Mouse (Mus musculus): ENCODE results near the gene Gsdma. TPM values are rescaled to one million over a fixed set of nuclear protein-coding genes. Genes with fewer than 3 reads are reported as not detected.
A peak's percentile ranks its signal among the peaks of the same experiment; 100 is the strongest.
"Not testable (repeated sequence)": the region's sequence is repeated elsewhere in the genome, so short reads cannot be mapped to it uniquely, and the experiment has no call there.

Gene Gsdma
- total and polyA plus RNA-seq, 3 experiments = 0.62 to 1.2 TPM; not detected in 1

GRCm38 (mm10) chr11:98680595-98680994 lies 16.4 kb downstream of the Gsdma start:
- H3K9ac ChIP-seq (ENCODE audit: control insufficient read depth, low read depth, low read length, poor library complexity, severe bottlenecking); H3K27me3 ChIP-seq (ENCODE audit: control insufficient read depth in 1 of 2, insufficient read depth in 2 of 2, low read length in 2 of 2); H3K27ac ChIP-seq (ENCODE audit: control insufficient read depth, low read depth, low read length); H3K9me3 ChIP-seq (replicated peaks; ENCODE audit: insufficient read depth, low read length); DNase-seq (ENCODE audit: low read depth, low spot score); H3K4me3 ChIP-seq (ENCODE audit: control insufficient read depth in 1 of 2, insufficient read depth in 1 of 2, low read depth in 2 of 2, low read length in 2 of 2): not testable (repeated sequence)
- Histone ChIP-seq H3K4me1 (ENCODE audit: control insufficient read depth in 1 of 2, insufficient read depth in 2 of 2, low read length in 2 of 2) (peaks cover 7 to 25% of the 10 kb centered on the region in 2 experiments), H3K79me2 (ENCODE audit: control insufficient read depth, insufficient read depth, low read length, poor library complexity) (peaks cover 30% of the 10 kb centered on the region), H3K36me3 (ENCODE audit: control insufficient read depth in 1 of 2, insufficient read depth in 2 of 2, low read length in 2 of 2) (peaks cover 3 to 29% of the 10 kb centered on the region in 2 experiments; a peak in 3 of 4 replicates)
- TF ChIP-seq ZNF384 (IDR thresholded peaks at IDR 0.05; ENCODE audit: low read depth, low read length) = peak; percentile 36; the same call in 1 of the 2 replicates

GRCm38 (mm10) chr11:98681186-98681585 lies 17.0 kb downstream of the Gsdma start:
- peaks cover 4 to 25% of the 10 kb centered on the region in 2 experiments for H3K36me3 ChIP-seq (ENCODE audit: control insufficient read depth in 1 of 2, insufficient read depth in 2 of 2, low read length in 2 of 2)
- no peaks in the 10 kb centered on the region for H3K9me3 ChIP-seq (replicated peaks; ENCODE audit: insufficient read depth, low read length)
- peak overlapping the region in 1 of 2 experiments; percentile 59; a peak in 1 of 4 replicates for H3K4me3 ChIP-seq (ENCODE audit: control insufficient read depth in 1 of 2, insufficient read depth in 1 of 2, low read depth in 2 of 2, low read length in 2 of 2)
- H3K4me1 ChIP-seq (ENCODE audit: control insufficient read depth in 1 of 2, insufficient read depth in 2 of 2, low read length in 2 of 2) = peaks cover 3 to 19% of the 10 kb centered on the region in 2 experiments
- H3K79me2 ChIP-seq (ENCODE audit: control insufficient read depth, insufficient read depth, low read length, poor library complexity) = peaks cover 32% of the 10 kb centered on the region
- TF ChIP-seq CTCF (IDR thresholded peaks at IDR 0.05 in 2 of 3, conservative IDR thresholded peaks at IDR 0.05 in 1 of 3; ENCODE audit: control insufficient read depth in 1 of 3, insufficient read depth in 1 of 3, low read depth in 2 of 3, low read length in 3 of 3, poor library complexity in 1 of 3, severe bottlenecking in 1 of 3) = no peak
- no peak for TF ChIP-seq BHLHE40 (IDR thresholded peaks at IDR 0.05; ENCODE audit: borderline replicate concordance, low read depth, low read length)
- TF ChIP-seq ZNF384 (IDR thresholded peaks at IDR 0.05; ENCODE audit: low read depth, low read length) = peak; percentile 60
- H3K27me3 ChIP-seq (ENCODE audit: control insufficient read depth in 1 of 2, insufficient read depth in 2 of 2, low read length in 2 of 2) = no peaks in the 10 kb centered on the region
- no peak for DNase-seq (ENCODE audit: low read depth, low spot score)
- H3K27ac ChIP-seq (ENCODE audit: control insufficient read depth, low read depth, low read length) = no peak overlapping the region
- no peak overlapping the region for H3K9ac ChIP-seq (ENCODE audit: control insufficient read depth, low read depth, low read length, poor library complexity, severe bottlenecking)

- H3K4me3 ChIP-seq (ENCODE audit: control insufficient read depth in 1 of 2, insufficient read depth in 1 of 2, low read depth in 2 of 2, low read length in 2 of 2) = peak within 1 kb of the TSS; percentile 92 to 94
- peaks cover 32% of the 10 kb centered on the region for H3K79me2 ChIP-seq (ENCODE audit: control insufficient read depth, insufficient read depth, low read length, poor library complexity)
- no peaks in the 10 kb centered on the region for H3K27me3 ChIP-seq (ENCODE audit: control insufficient read depth in 1 of 2, insufficient read depth in 2 of 2, low read length in 2 of 2)
- peaks cover 10 to 21% of the 10 kb centered on the region in 2 experiments for H3K36me3 ChIP-seq (ENCODE audit: control insufficient read depth in 1 of 2, insufficient read depth in 2 of 2, low read length in 2 of 2)
- DNase-seq (ENCODE audit: low read depth, low spot score) = peak; percentile 99
- peak within 1 kb of the TSS; percentile 45 for H3K27ac ChIP-seq (ENCODE audit: control insufficient read depth, low read depth, low read length)
- H3K4me1 ChIP-seq (ENCODE audit: control insufficient read depth in 1 of 2, insufficient read depth in 2 of 2, low read length in 2 of 2) = peaks cover 2 to 12% of the 10 kb centered on the region in 2 experiments
- peak within 1 kb of the TSS; percentile 89 for H3K9ac ChIP-seq (ENCODE audit: control insufficient read depth, low read depth, low read length, poor library complexity, severe bottlenecking)
- H3K9me3 ChIP-seq (replicated peaks; ENCODE audit: insufficient read depth, low read length) = no peaks in the 10 kb centered on the region
- TF ChIP-seq ZKSCAN1 (IDR thresholded peaks at IDR 0.05; ENCODE audit: low read depth, low read length) (no peak), NRF1 (IDR thresholded peaks at IDR 0.05; ENCODE audit: insufficient read depth, low read depth, low read length, poor library complexity, severe bottlenecking) (peak; percentile 53), TCF12 (IDR thresholded peaks at IDR 0.05; ENCODE audit: low read depth, low read length) (peak; percentile 88), TAL1 (IDR thresholded peaks at IDR 0.05; ENCODE audit: low read length) (no peak), POLR2A (IDR thresholded peaks at IDR 0.05; ENCODE audit: control insufficient read depth in 1 of 2, insufficient read depth in 1 of 2, low read depth in 1 of 2, low read length in 2 of 2, poor library complexity in 1 of 2) (peak; percentile 81 to 90), SMC3 (IDR thresholded peaks at IDR 0.05; ENCODE audit: low read depth, low read length) (peak; percentile 27; the same call in 1 of the 2 replicates), MXI1 (IDR thresholded peaks at IDR 0.05; ENCODE audit: low read depth, low read length) (peak; percentile 96), TBP (IDR thresholded peaks at IDR 0.05; ENCODE audit: low read depth, low read length) (peak; percentile 94), GATA1 (IDR thresholded peaks at IDR 0.05; ENCODE audit: low read depth, low read length) (peak; percentile 84), UBTF (IDR thresholded peaks at IDR 0.05; ENCODE audit: borderline replicate concordance, insufficient read depth, low read depth, low read length) (peak; percentile 100), RAD21 (IDR thresholded peaks at IDR 0.05; ENCODE audit: low read depth, low read length) (peak; percentile 23), MAX (IDR thresholded peaks at IDR 0.05; ENCODE audit: low read length) (peak; percentile 55; the same call in 1 of the 2 replicates), POLR2AphosphoS5 (IDR thresholded peaks at IDR 0.05; ENCODE audit: borderline replicate concordance, low read depth, low read length) (no peak), CHD2 (IDR thresholded peaks at IDR 0.05; ENCODE audit: low read length) (peak; percentile 95), ELF1 (IDR thresholded peaks at IDR 0.05; ENCODE audit: low read depth, low read length) (peak; percentile 94), ZC3H11A (IDR thresholded peaks at IDR 0.05; ENCODE audit: low read depth, low read length) (no peak), GABPA (IDR thresholded peaks at IDR 0.05; ENCODE audit: low read depth, low read length) (no peak), RCOR1 (IDR thresholded peaks at IDR 0.05; ENCODE audit: low read depth, low read length) (peak; percentile 63; the same call in 1 of the 2 replicates), USF2 (IDR thresholded peaks at IDR 0.05; ENCODE audit: borderline replicate concordance in 1 of 2, insufficient read depth in 1 of 2, low read depth in 1 of 2, low read length in 2 of 2) (no peak), ETS1 (IDR thresholded peaks at IDR 0.05; ENCODE audit: low read depth, low read length) (peak; percentile 83)
These were observed 17.9 kb downstream of the Gsdma start, which contains the start of gene Psmd3 for GRCm38 (mm10) chr11:98681786-98682745. TSS of gene Psmd3 (plus strand) at chr11:98682554.

All from MEL (cell line).